Mouse (Mus musculus) MEL (cell line): ENCODE data around the gene Itga9.

Source experiments
- MAX ChIP-seq: IDR thresholded peaks from 2 replicates; pipeline ENCODE4 v1.6.1; 2011; ENCODE audit warnings: low read length, improper control_type of control experiment
- POLR2A ChIP-seq, 2 experiments: IDR thresholded peaks; 2 replicates each; pipeline ENCODE4 v1.6.1; 2011 to 2012; ENCODE audit warnings: low read length in 2 of 2, mild to moderate bottlenecking in 2 of 2, control low read depth in 1 of 2, improper control_type of control experiment in 1 of 2, low read depth in 1 of 2, moderate library complexity in 1 of 2; ENCODE audit not compliant: control insufficient read depth in 1 of 2, insufficient read depth in 1 of 2, poor library complexity in 1 of 2
- USF1 ChIP-seq: IDR thresholded peaks from 2 replicates; pipeline ENCODE4 v1.6.1; 2014; ENCODE audit warnings: low read depth, mild to moderate bottlenecking, inconsistent platforms, low read length, improper control_type of control experiment, moderate library complexity

GRCm38 (mm10) chr9:118767008-118767407, 160.5 kb downstream of the Itga9 start:
- TF ChIP-seq POLR2A (IDR thresholded peaks at IDR 0.05; ENCODE audit: control insufficient read depth in 1 of 2, insufficient read depth in 1 of 2, low read depth in 1 of 2, low read length in 2 of 2, poor library complexity in 1 of 2), result no peak
- no peak for TF ChIP-seq USF1
- no peak for TF ChIP-seq MAX
